Mouse (Mus musculus) bone marrow, adult 2 months (tissue): ENCODE data around the gene Timm17b.

Experiments
- CTCF ChIP-seq: fragments of 200-500 bp; IDR thresholded peaks from 2 replicates; pipeline ENCODE4 v1.5.1; 2011; ENCODE audit warnings: low read length, control low read depth; ENCODE audit not compliant: control insufficient read depth, insufficient read depth
- POLR2A ChIP-seq: fragments of 200-500 bp; IDR thresholded peaks from 2 replicates; pipeline ENCODE4 v1.6.1; 2011; ENCODE audit warnings: low read depth, mild to moderate bottlenecking, control low read depth, low read length, borderline replicate concordance; ENCODE audit not compliant: control insufficient read depth

- no peak for TF ChIP-seq CTCF
- TF ChIP-seq POLR2A = no peak
Measured at GRCm38 (mm10) chrX:7936874-7937273, 37.7 kb downstream of the Timm17b start.
